Mouse (Mus musculus): ENCODE data around the gene Polr3gl. TPM values are rescaled to one million over a fixed set of nuclear protein-coding genes. Genes with fewer than 3 reads are reported as not detected.

Gene Polr3gl
- polyA plus RNA-seq, 1 experiment from 2014 or later: 29.5 TPM

DNA sequence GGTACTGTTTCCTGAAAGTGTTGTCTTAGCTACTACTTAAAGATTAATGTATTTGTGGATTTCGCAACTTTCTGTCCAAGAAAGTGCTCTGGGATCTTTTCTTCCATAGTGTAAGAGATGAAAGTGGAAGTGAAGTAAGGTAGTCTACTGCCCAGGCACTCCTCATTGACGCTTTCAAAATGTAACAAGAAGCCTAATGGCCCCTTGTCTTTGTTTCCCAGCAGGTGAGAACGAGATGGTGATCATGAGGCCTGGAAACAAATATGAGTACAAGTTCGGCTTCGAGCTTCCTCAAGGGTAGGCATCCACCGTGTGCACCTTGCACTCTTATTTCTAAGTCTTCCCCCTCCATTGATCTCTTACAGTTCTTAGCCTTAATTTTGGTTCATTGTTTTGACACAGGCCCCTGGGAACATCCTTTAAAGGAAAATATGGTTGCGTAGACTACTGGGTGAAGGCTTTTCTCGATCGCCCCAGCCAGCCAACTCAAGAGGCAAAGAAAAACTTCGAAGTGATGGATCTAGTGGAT is 35.2 kb downstream of the Polr3gl start:
- H3K4me3 ChIP-seq (ENCODE audit: low read depth, low read length): peak overlapping the region; percentile 66
- no peaks in the 10 kb centered on the region for H3K27me3 ChIP-seq (ENCODE audit: control insufficient read depth, insufficient read depth, low read length)
- peaks cover 23% of the 10 kb centered on the region for H3K36me3 ChIP-seq (ENCODE audit: control insufficient read depth, insufficient read depth, low read length)
- peaks cover 51% of the 10 kb centered on the region for H3K4me1 ChIP-seq (ENCODE audit: control insufficient read depth, insufficient read depth, low read length)
- H3K9ac ChIP-seq (replicated peaks; ENCODE audit: low read depth, low read length): peak overlapping the region; percentile 92
- ATAC-seq (ENCODE audit: insufficient number of reproducible peaks, insufficient read depth, low FRiP score, low read depth): no peak
- no peaks in the 10 kb centered on the region for H3K9me3 ChIP-seq (ENCODE audit: control insufficient read depth, low read depth, low read length)
- 20% methylated on average over 10 of the region's 10 CpGs for WGBS
- H3K4me2 ChIP-seq (replicated peaks; ENCODE audit: low read depth, low read length): peak overlapping the region; percentile 56
- peak overlapping the region; percentile 90 for H3K27ac ChIP-seq (ENCODE audit: low read length)

- H3K9me3 ChIP-seq (ENCODE audit: control insufficient read depth, low read depth, low read length): no peaks in the 10 kb centered on the region
Measured at GRCm38 (mm10) chr3:96558159-96558558, 35.8 kb downstream of the Polr3gl start.

GRCm38 (mm10) chr3:96557694-96558093 is 36.3 kb downstream of the Polr3gl start, which contains the start of gene Txnip:
Gene Txnip (plus strand): TSS chr3:96557957.
- Histone ChIP-seq H3K27me3 (ENCODE audit: control insufficient read depth, insufficient read depth, low read length) (no peaks in the 10 kb centered on the region), H3K4me3 (ENCODE audit: low read depth, low read length) (peak within 1 kb of the TSS; percentile 66), H3K36me3 (ENCODE audit: control insufficient read depth, insufficient read depth, low read length) (peaks cover 23% of the 10 kb centered on the region), H3K27ac (ENCODE audit: low read length) (peak within 1 kb of the TSS; percentile 90), H3K9me3 (ENCODE audit: control insufficient read depth, low read depth, low read length) (no peaks in the 10 kb centered on the region), H3K9ac (replicated peaks; ENCODE audit: low read depth, low read length) (peak within 1 kb of the TSS; percentile 92), H3K4me1 (ENCODE audit: control insufficient read depth, insufficient read depth, low read length) (peaks cover 51% of the 10 kb centered on the region), H3K4me2 (replicated peaks; ENCODE audit: low read depth, low read length) (peak within 1 kb of the TSS; percentile 57)
- under 1% methylated on average over 26 of the region's 26 CpGs for WGBS
- peak; percentile 99 for ATAC-seq (ENCODE audit: insufficient number of reproducible peaks, insufficient read depth, low FRiP score, low read depth)

More at GRCm38 (mm10) chr3:96558159-96558558, 35.8 kb downstream of the Polr3gl start:
- no peak for ATAC-seq (ENCODE audit: insufficient number of reproducible peaks, insufficient read depth, low FRiP score, low read depth)
- Histone ChIP-seq H3K27me3 (ENCODE audit: control insufficient read depth, insufficient read depth, low read length) (no peaks in the 10 kb centered on the region), H3K4me1 (ENCODE audit: control insufficient read depth, insufficient read depth, low read length) (peaks cover 51% of the 10 kb centered on the region), H3K36me3 (ENCODE audit: control insufficient read depth, insufficient read depth, low read length) (peaks cover 23% of the 10 kb centered on the region), H3K27ac (ENCODE audit: low read length) (peak overlapping the region; percentile 90), H3K4me2 (replicated peaks; ENCODE audit: low read depth, low read length) (peak overlapping the region; percentile 56), H3K9ac (replicated peaks; ENCODE audit: low read depth, low read length) (peak overlapping the region; percentile 92), H3K4me3 (ENCODE audit: low read depth, low read length) (peak overlapping the region; percentile 66)
- WGBS: under 1% methylated on average over 17 of the region's 17 CpGs

GRCm38 (mm10) chr3:96556651-96557635 is 37.0 kb downstream of the Polr3gl start:
- WGBS: 5% methylated on average over 22 of the region's 22 CpGs
- Histone ChIP-seq H3K4me1 (ENCODE audit: control insufficient read depth, insufficient read depth, low read length) (peaks cover 50% of the 10 kb centered on the region), H3K9me3 (ENCODE audit: control insufficient read depth, low read depth, low read length) (no peaks in the 10 kb centered on the region), H3K27ac (ENCODE audit: low read length) (peak overlapping the region; percentile 90), H3K4me3 (ENCODE audit: low read depth, low read length) (peak overlapping the region; percentile 66), H3K4me2 (replicated peaks; ENCODE audit: low read depth, low read length) (peak overlapping the region; percentile 57), H3K36me3 (ENCODE audit: control insufficient read depth, insufficient read depth, low read length) (peaks cover 23% of the 10 kb centered on the region), H3K27me3 (ENCODE audit: control insufficient read depth, insufficient read depth, low read length) (no peaks in the 10 kb centered on the region), H3K9ac (replicated peaks; ENCODE audit: low read depth, low read length) (peak overlapping the region; percentile 47)
- no peak for ATAC-seq (ENCODE audit: insufficient number of reproducible peaks, insufficient read depth, low FRiP score, low read depth)

DNA sequence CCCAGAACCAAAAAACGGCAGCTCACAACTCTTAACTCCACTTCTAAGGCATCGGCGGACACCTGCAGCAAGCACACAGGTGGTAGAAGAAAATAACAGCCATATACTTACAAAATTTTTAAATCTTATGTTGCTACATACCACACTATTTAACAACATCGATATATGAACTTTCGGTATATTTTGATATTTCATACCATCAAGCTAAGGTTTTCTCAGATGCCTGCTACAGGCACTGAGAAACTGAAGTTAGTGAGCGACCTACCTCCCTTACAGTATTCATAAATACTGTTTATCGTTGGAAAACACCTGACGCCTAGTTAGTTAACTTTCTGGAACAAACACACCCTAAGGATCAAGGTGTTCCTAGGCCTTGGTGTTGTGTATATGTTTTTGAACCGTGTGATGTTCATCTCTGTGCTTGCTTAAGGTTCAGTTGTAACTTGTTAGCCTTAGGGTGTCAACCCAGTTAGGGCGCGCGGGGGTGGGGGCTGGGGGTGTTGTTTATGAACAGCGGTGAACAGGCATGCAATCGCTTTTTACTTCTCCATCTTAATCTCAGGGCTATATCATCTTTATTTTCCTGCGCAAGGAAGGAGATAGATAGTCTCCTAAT is 37.9 kb downstream of the Polr3gl start:
- H3K9me3 ChIP-seq (ENCODE audit: control insufficient read depth, low read depth, low read length): no peaks in the 10 kb centered on the region
- H3K9ac ChIP-seq (replicated peaks; ENCODE audit: low read depth, low read length): no peak overlapping the region
- peaks cover 49% of the 10 kb centered on the region for H3K4me1 ChIP-seq (ENCODE audit: control insufficient read depth, insufficient read depth, low read length)
- ATAC-seq (ENCODE audit: insufficient number of reproducible peaks, insufficient read depth, low FRiP score, low read depth): no peak
- H3K27me3 ChIP-seq (ENCODE audit: control insufficient read depth, insufficient read depth, low read length): no peaks in the 10 kb centered on the region
- 67% methylated on average over 15 of the region's 15 CpGs for WGBS
- no peak overlapping the region for H3K4me3 ChIP-seq (ENCODE audit: low read depth, low read length)
- H3K36me3 ChIP-seq (ENCODE audit: control insufficient read depth, insufficient read depth, low read length): peaks cover 20% of the 10 kb centered on the region
- H3K4me2 ChIP-seq (replicated peaks; ENCODE audit: low read depth, low read length): peak overlapping the region; percentile 57; the same call in 1 of the 2 replicates
- peak overlapping the region; percentile 79; the same call in 1 of the 2 replicates for H3K27ac ChIP-seq (ENCODE audit: low read length)

- Histone ChIP-seq H3K27ac (ENCODE audit: low read length) (peak overlapping the region; percentile 79), H3K9me3 (ENCODE audit: control insufficient read depth, low read depth, low read length) (no peaks in the 10 kb centered on the region), H3K36me3 (ENCODE audit: control insufficient read depth, insufficient read depth, low read length) (peaks cover 10% of the 10 kb centered on the region), H3K4me1 (ENCODE audit: control insufficient read depth, insufficient read depth, low read length) (peaks cover 40% of the 10 kb centered on the region), H3K4me3 (ENCODE audit: low read depth, low read length) (no peak overlapping the region), H3K9ac (replicated peaks; ENCODE audit: low read depth, low read length) (no peak overlapping the region), H3K4me2 (replicated peaks; ENCODE audit: low read depth, low read length) (no peak overlapping the region; the same call in 1 of the 2 replicates), H3K27me3 (ENCODE audit: control insufficient read depth, insufficient read depth, low read length) (no peaks in the 10 kb centered on the region)
- WGBS: 12% methylated on average over 12 of the region's 12 CpGs
- ATAC-seq (ENCODE audit: insufficient number of reproducible peaks, insufficient read depth, low FRiP score, low read depth): no peak
Measured at GRCm38 (mm10) chr3:96555041-96555596, 38.9 kb downstream of the Polr3gl start.

GRCm38 (mm10) chr3:96554251-96554650 is 39.7 kb downstream of the Polr3gl start:
- H3K4me3 ChIP-seq (ENCODE audit: low read depth, low read length): no peak overlapping the region
- 80% methylated on average over 6 of the region's 6 CpGs for WGBS
- no peak overlapping the region for H3K9ac ChIP-seq (replicated peaks; ENCODE audit: low read depth, low read length)
- no peak overlapping the region for H3K4me2 ChIP-seq (replicated peaks; ENCODE audit: low read depth, low read length)
- peaks cover 1% of the 10 kb centered on the region; the same call in 1 of the 2 replicates for H3K36me3 ChIP-seq (ENCODE audit: control insufficient read depth, insufficient read depth, low read length)
- H3K27ac ChIP-seq (ENCODE audit: low read length): no peak overlapping the region
- no peaks in the 10 kb centered on the region for H3K9me3 ChIP-seq (ENCODE audit: control insufficient read depth, low read depth, low read length)
- no peak for ATAC-seq (ENCODE audit: insufficient number of reproducible peaks, insufficient read depth, low FRiP score, low read depth)
- H3K27me3 ChIP-seq (ENCODE audit: control insufficient read depth, insufficient read depth, low read length): no peaks in the 10 kb centered on the region
- H3K4me1 ChIP-seq (ENCODE audit: control insufficient read depth, insufficient read depth, low read length): peaks cover 33% of the 10 kb centered on the region

- H3K27ac ChIP-seq (ENCODE audit: low read length): no peak overlapping the region
- no peaks in the 10 kb centered on the region for H3K9me3 ChIP-seq (ENCODE audit: control insufficient read depth, low read depth, low read length)
- H3K9ac ChIP-seq (replicated peaks; ENCODE audit: low read depth, low read length): no peak overlapping the region
- no peak for ATAC-seq (ENCODE audit: insufficient number of reproducible peaks, insufficient read depth, low FRiP score, low read depth)
- H3K4me1 ChIP-seq (ENCODE audit: control insufficient read depth, insufficient read depth, low read length): peaks cover 33% of the 10 kb centered on the region
- no peaks in the 10 kb centered on the region for H3K36me3 ChIP-seq (ENCODE audit: control insufficient read depth, insufficient read depth, low read length)
- H3K27me3 ChIP-seq (ENCODE audit: control insufficient read depth, insufficient read depth, low read length): no peaks in the 10 kb centered on the region
- no peak overlapping the region for H3K4me3 ChIP-seq (ENCODE audit: low read depth, low read length)
- H3K4me2 ChIP-seq (replicated peaks; ENCODE audit: low read depth, low read length): no peak overlapping the region
- WGBS: 71% methylated on average over 6 of the region's 6 CpGs
Measured at GRCm38 (mm10) chr3:96553601-96554000, 40.4 kb downstream of the Polr3gl start.
